Mouse (Mus musculus) heart, postnatal 36 days (tissue): ENCODE measurements at regions not wholly inside any gene's neighbourhood (a gene's known extent, or its start where the extent isn't known, plus 50 kb on each side); places are given as distances from the start of the nearest gene placed in this dataset.
A peak's percentile ranks its signal among the peaks of the same experiment; 100 is the strongest.

Experiments
- DNase-seq, 2 experiments: peaks; one replicate each; pipeline ENCODE4 v3.0.0; 2021 to 2022
- intact Hi-C: fragments of 180-260 bp; cut with DNase I; formaldehyde crosslinking; loops from one replicate; pipeline ENCODE4 v1.15.1; 2025

DNA sequence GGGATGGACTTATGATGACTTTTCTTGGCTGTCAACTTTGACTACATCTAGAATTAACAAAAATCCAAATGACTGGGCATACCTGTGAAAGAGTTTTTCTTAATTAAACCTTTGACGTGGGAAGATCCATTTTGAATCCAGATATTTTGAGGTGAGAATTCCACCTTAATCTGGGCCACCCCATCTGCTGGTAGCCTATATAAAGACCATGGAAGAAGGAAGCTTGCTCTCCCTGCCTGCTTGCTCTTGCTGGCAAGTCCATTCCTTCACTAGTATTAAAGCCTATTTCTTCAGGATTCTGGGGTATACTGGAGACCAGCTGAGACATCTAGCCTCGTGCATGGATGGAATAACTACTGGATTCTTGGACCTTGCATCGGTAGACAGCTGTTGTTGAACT is 80.9 kb upstream of the Fndc3a start:
- no peak for DNase-seq
- intact Hi-C loops = no loop called here

- intact Hi-C loops = no loop called here
These were observed 77.1 kb upstream of the Fndc3a start for GRCm38 (mm10) chr14:72786929-72787328.

DNA sequence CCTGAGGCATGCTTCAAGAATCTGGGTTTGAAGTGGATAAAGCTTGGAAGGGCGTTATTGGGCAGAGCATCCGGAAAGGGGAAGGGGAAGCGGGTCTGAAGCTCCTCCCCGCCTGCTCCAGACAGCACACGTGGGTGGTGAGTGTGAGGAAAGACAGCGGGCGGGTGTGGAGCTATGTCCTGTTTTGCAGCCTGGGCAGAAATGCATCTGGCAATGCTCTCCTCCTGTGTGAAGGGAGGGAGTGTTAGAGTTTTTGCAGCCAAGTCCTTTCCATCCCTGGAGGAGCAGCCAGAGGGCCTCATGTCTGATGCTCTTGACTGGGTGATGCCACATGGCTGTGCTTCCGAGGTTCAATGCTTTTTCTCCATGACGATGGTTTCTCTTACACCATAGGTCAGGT is 73.4 kb upstream of the Fndc3a start:
- intact Hi-C loops = no loop called here
- peak; percentile 42 to 44 for DNase-seq

More at GRCm38 (mm10) chr14:72786929-72787328, 77.1 kb upstream of the Fndc3a start:
- no peak for DNase-seq

GRCm38 (mm10) chr14:72779446-72779845 is 69.6 kb upstream of the Fndc3a start:
- DNase-seq = no peak
- intact Hi-C loops = no loop called here

GRCm38 (mm10) chr14:72778756-72779155 is 69.0 kb upstream of the Fndc3a start:
- intact Hi-C loops = no loop called here
- no peak for DNase-seq

DNA sequence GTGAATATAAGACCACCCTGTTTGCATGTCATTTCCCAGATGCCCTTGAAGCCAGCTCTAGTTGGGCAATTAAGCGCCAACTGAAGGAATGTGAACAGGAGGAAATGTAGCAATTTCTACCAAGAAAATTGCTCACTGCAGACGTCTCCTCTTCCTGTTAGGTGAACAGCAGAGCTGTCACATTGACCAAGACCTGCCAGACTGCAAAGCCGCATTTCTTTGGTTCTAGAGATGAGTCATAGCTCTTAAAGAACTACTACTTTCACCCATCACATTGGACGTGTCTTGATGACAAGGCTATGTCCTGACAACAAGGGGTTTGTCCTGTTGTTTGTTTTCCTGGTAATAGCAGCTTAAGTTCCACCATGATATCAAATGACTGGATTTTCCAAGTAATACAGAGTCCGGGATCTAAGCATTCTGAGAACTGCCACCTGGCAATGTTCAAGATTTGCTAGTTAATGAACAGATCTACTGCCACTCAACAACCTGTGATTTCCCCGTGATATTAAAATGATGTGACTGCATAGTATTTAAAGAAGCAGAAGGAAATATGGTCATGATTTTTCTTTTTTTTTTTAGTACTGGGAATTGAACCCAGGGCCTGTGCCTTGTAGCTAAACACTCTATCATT is 68.2 kb upstream of the Fndc3a start:
- intact Hi-C loops = no loop called here
- DNase-seq = no peak

DNA sequence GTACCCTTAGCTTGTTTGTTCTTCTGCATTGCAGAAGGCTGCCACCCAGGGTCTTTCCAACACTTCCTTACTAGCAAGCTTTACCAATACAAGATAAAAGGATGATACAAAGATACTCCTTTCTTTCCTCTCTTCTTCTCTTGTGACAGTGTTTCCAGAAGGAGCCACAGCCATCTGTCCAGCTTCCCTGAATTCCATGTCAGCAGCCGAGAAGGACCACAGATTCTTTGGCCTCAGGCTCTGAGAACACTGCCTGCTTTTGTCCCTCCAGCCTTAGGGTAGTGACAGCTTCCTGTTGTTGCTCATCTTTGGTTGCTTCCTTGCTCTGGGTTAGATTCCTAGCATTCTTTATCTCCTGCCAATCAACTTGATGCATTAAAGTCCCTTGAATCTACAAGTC is 60.4 kb upstream of the Fndc3a start:
- DNase-seq = no peak
- intact Hi-C loops = no loop called here

DNA sequence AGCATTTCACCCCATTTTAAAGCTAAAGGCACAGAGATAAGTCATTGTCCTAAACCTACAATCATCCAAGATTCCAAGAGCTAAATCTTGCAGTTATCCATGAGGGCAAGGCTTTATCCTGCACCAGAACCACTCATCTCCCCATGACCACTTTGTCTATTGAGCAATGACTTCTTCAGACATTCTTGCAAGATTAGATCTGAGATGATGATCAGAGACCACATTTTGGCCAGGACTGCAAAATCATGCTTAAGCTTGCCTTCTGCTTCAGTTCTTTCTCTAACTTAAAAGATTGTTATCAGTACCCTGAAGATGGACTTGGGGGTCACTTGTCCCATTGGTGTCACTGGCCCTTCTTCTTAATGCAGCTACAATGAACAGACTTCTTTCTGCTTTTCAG is 50.3 kb upstream of the Fndc3a start:
- intact Hi-C loops = no loop called here
- DNase-seq = no peak
